Mouse (Mus musculus) gastrocnemius, postnatal 36 days (tissue): ENCODE measurements at regions not wholly inside any gene's neighbourhood (a gene's known extent, or its start where the extent isn't known, plus 50 kb on each side); places are given as distances from the start of the nearest gene placed in this dataset.

Experiments used
- DNase-seq, 2 experiments: peaks; one replicate each; pipeline ENCODE4 v3.0.0; 2022
- intact Hi-C: fragments of 180-260 bp; cut with DNase I; formaldehyde crosslinking; loops from one replicate; pipeline ENCODE4 v1.15.1; 2025

GRCm38 (mm10) chr8:11097813-11098212 is 89.6 kb upstream of the Irs2 start:
- intact Hi-C loops: no loop called here
- DNase-seq: no peak

GRCm38 (mm10) chr8:11094516-11094915 is 86.3 kb upstream of the Irs2 start:
- DNase-seq: no peak
- intact Hi-C loops: no loop called here

DNA sequence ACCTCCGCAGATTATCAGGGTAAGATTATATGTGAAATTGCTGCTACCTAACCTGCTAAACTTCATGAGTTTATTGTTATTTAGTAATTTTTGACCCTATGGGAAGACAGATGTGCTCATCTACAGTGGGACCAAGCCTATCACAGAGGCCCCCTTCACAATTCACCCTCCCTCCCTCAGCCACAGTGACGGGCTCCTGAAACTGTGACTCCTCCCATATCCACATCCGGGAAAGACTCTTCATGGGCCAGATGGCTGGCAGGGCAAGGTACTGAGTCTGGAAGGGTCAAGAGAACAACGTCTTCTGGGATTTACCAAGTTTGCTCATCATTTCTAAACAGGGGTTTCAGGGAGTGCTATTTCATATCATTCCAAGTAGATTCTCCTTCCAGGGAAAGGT is 84.1 kb upstream of the Irs2 start:
- intact Hi-C loops: no loop called here

DNA sequence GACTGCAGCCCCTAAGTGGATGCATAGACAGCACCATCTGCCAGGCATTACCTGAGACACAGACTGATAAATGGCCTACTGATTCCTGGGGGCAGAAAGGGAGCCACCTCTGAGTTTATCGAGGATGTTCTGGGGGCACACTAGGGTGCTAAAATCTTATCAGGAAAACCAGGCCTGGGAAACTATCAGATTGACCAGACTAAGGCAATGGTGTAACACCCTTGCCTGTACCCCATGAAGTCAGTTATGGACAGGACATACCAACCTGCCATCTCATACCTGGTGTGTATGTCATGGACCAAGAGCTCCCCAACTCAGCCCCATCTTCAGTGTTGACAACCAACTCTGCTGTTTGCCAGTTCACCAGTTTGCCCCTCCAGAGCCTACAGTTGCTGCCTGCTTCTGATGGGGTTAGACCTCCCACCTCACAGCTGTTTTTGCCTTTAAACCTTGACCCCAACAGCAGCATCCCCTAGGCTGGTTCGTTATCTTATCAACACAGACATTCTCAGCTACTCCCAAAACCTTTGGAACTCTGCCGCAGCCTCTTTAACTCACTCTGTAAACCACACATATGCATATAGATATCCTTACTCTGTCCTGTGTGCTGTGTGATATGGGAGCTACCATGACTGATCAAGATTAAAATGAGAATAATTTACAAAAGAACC is 83.6 kb upstream of the Irs2 start:
- intact Hi-C loops: no loop called here
- no peak for DNase-seq

More for the DNA sequence above, 84.1 kb upstream of the Irs2 start:
- DNase-seq: no peak

GRCm38 (mm10) chr8:11088946-11089665 is 80.8 kb upstream of the Irs2 start:
- intact Hi-C loops: no loop called here
- DNase-seq: peak; percentile 61 to 75

- peak; percentile 50 to 64 for DNase-seq
- intact Hi-C loops: no loop called here
Observed at GRCm38 (mm10) chr8:11085244-11085643, 77.0 kb upstream of the Irs2 start.

DNA sequence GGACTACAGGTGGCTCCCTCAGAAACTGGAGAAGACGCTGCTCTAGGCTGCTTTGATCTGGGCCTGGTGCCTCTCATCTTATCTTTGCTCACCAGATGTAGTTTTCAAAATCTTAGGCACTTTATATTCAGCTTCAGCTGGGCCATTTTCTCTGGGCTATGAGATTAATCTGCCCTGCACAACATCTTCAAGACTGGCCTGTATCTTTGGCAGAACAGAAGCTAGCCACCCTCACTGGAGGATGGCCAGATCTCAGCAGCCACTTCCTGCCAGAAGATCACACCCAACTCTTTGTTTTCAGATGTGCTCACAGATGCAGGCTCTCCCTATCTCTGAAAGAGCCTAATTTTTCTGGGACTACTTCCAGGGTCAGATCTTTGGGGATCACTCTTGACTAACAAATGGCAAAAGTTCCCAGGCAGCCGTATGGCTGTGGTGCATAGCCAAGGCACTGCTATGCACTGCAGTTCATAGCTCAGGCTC is 75.8 kb upstream of the Irs2 start:
- intact Hi-C loops: no loop called here
- DNase-seq: peak; percentile 35 to 63

DNA sequence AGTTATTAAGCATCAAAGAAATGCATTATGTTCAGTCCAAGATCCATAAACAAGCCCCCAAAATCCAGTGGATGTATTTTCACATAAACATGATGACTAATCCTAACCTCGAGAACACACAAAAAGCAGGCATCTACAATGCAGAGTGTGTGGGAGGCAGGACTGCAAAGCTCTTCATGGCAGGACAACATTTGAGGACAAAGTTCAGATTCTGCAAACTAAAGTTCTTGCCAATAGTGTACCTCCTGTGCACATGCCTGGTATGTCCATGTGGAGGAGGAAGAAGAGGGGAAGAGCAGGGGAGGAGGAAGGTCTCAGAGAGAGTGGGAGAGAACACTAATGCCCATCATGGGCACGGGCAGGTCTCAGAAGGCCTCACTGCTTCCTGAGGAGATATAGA is 72.6 kb upstream of the Irs2 start:
- intact Hi-C loops: no loop called here
- no peak for DNase-seq

GRCm38 (mm10) chr8:11079805-11080204 is 71.5 kb upstream of the Irs2 start:
- intact Hi-C loops: no loop called here
- no peak for DNase-seq

DNA sequence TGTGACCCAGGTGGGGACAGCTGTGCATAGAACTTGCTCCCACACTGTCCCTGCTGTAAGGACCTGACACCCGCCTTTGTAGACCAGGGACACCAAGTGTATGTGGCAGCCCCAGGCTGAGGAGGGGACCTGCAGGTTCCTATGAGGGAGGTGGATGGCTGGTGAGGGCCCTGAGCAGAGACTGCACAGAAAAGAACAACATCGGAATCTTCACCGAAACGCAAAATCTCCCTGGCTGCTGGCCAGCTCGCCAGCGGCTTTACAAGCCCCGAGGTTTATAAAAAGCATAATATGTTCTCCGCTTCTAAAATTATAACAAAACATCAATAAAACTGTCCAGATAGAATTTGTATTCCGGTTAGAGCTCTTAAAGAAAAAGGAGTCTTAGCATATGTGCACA is 68.9 kb upstream of the Irs2 start:
- DNase-seq: no peak

DNA sequence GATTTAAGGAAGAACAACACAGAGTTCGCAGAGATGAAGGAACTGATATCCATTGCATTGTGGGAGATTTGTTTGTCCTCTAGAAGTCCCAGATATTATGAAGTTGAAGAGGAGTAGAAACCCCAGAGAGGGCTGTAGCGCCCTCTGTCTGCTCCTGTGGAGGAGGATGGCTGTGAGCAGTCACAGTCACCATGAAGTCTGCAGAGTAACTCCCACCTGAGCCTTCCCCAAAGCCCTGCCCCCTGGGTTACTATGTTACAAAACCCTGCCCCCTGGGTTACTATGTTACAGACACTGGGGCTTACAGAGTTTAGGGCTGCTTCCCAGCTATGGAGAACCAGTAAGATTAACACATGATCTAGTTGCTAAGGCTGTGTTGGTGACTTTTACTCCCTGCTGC is 62.9 kb upstream of the Irs2 start:
- no peak for DNase-seq
- intact Hi-C loops: loop anchor here (5.0 kb wide), 1 partner anchor 44 kb away; no protein-coding TSS in a partner anchor

More for the DNA sequence above, 68.9 kb upstream of the Irs2 start:
- intact Hi-C loops: no loop called here

DNA sequence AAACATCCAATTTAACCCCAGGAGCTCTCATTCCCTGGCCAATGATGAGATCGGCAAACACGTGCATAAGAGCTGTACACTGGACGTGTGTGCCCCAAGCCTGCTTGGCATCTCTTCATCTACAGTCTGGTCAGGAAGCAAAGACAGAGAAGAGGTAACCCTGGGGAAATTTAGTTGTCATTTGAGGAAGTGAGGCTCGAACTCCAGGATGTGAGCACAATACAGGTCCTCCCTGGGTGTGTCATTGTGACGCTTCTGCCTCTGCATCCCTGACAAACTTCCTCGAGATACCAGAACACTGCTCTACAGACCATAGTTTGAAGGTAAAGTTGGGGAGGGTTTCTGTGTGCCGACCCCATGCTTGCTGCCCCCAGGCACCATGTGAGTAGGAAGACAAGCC is 59.2 kb upstream of the Irs2 start:
- intact Hi-C loops: no loop called here
- no peak for DNase-seq

- intact Hi-C loops: no loop called here
- no peak for DNase-seq
Observed at GRCm38 (mm10) chr8:11065990-11066389, 57.7 kb upstream of the Irs2 start.

DNA sequence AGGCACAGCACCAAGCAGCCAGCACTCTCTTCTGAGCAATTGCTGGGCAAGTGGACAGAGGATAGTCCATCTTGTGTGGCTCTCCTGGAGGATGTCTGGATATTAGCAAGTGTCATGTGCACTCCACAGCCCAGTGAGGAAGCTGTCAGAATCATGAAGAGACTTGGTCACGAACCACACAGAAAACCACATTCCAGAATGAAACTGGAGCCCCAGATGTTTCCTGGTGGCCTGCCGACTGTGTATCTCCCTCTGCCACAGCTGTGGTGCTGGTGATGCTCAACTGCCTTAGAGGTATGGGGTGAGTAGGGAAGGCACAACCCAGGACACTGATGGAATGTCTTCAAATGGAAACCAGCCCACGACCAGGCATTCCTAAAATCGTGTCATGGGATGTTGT is 57.0 kb upstream of the Irs2 start:
- DNase-seq: no peak
- intact Hi-C loops: no loop called here

DNA sequence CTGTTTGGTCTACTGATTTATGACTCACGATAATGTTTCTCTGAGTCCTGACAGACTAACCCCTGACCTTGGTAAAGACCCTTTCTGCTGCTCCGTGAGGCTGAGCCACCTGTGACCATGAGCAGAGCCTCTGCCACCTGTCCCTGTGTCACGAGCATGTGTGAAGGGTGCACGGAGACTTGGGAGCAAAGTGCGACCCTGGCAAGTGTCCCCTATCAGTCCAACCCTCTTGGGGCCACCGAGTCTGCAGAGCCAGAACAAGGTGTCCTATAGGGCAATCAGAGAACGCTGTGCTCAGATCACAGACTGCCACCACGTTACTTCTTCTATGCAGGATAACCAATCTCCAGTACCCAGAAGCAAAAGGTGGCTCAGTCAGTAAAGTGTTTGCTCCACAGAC is 54.8 kb upstream of the Irs2 start:
- DNase-seq: no peak
- intact Hi-C loops: no loop called here

GRCm38 (mm10) chr8:11062348-11062946 is 54.2 kb upstream of the Irs2 start:
- DNase-seq: no peak
- intact Hi-C loops: no loop called here

DNA sequence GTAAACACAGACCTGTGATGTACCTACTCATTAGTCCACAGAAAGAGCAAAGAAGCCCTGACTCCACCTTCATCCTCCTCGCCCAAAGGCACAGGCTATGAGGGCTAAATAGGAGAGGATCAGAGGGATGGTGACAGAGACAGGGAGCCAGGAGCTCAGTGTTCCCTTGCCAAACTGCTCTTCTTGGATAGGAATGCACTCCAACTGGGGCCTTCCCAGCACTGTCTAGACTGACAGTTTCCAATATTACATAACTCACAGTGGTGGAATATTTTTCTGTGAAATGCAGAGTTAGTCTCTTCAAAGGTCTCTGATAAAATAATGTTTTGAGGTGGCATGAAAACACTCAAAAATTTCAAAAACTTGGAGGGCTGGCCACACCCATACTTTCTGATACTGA is 53.5 kb upstream of the Irs2 start:
- DNase-seq: no peak
- intact Hi-C loops: no loop called here

DNA sequence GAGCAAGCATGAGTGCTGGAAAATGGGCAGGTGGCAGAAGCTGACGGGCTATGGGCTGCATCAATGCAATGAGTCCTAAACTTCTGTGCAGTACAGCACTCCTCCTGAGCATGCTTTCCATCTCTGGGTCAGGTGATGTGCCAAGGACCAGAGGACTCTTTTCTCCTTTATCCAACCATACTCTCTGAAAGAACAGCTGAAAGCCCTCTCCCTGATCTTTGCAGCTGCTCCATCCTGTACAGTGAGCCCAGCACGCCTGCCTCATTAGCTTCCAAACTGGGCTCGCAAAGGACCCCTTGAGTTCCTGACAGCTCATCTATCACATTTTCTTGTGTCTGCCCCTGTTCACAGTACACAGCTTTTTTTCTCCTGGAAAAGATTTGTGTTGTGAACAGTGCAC is 52.3 kb upstream of the Irs2 start:
- intact Hi-C loops: no loop called here
- no peak for DNase-seq

GRCm38 (mm10) chr8:11058392-11058791 is 50.1 kb upstream of the Irs2 start:
- DNase-seq: no peak
- intact Hi-C loops: no loop called here
